Mouse (Mus musculus) liver, embryonic 14.5 days (tissue): ENCODE measurements around the gene Cog4. TPM values are rescaled to one million over a fixed set of nuclear protein-coding genes. Genes with fewer than 3 reads are reported as not detected.
A peak's percentile ranks its signal among the peaks of the same experiment; 100 is the strongest.

Experiments used
- ATAC-seq: fragments of 200-750 bp; cut with Nextera tagmentation; 2 replicates; pipeline ENCODE4 v1.8.0; 2017; ENCODE audit warnings: moderate number of reproducible peaks, mild to moderate bottlenecking, moderate library complexity; ENCODE audit not compliant: insufficient read depth
- DNase-seq, 3 experiments: peaks; one replicate each; pipeline ENCODE4 v3.0.0-alpha.2; 2012 to 2013; ENCODE audit warnings: low read depth in 3 of 3, low spot score in 3 of 3
- H3K27ac ChIP-seq: fragments of 300-500 bp; sonication (generic); 2 replicates; pipeline ENCODE4 v1.5.1; 2014; ENCODE audit warnings: moderate library complexity, mild to moderate bottlenecking, control low read depth, inconsistent platforms
- H3K27me3 ChIP-seq: fragments of 300-500 bp; sonication (generic); 2 replicates; pipeline ENCODE4 v1.6.1; 2014; ENCODE audit warnings: mild to moderate bottlenecking, low read length, moderate library complexity; ENCODE audit not compliant: control insufficient read depth, insufficient read depth
- H3K36me3 ChIP-seq: fragments of 300-500 bp; sonication (generic); replicated peaks from 2 replicates; pipeline ENCODE4 v1.6.1; 2014; ENCODE audit warnings: low read depth; ENCODE audit not compliant: control insufficient read depth, insufficient read depth
- H3K4me1 ChIP-seq, 2 experiments: fragments of 200-500 bp in 1 of 2; fragments of 300-500 bp in 1 of 2; sonication (generic) in 1 of 2; replicated peaks; 2 replicates each; pipeline ENCODE4 v1.6.1; 2012 to 2014; ENCODE audit warnings: antibody characterized with exemption in 1 of 2, inconsistent platforms in 1 of 2, low read length in 1 of 2; ENCODE audit not compliant: control insufficient read depth in 2 of 2, insufficient read depth in 2 of 2
- H3K4me2 ChIP-seq: fragments of 300-500 bp; sonication (generic); 2 replicates; pipeline ENCODE4 v1.6.1; 2014; ENCODE audit warnings: low read depth, mild to moderate bottlenecking, control low read depth, moderate library complexity
- H3K4me3 ChIP-seq, 2 experiments: fragments of 200-500 bp in 1 of 2; fragments of 300-500 bp in 1 of 2; sonication (generic) in 1 of 2; 2 replicates each; pipeline ENCODE4 v1.5.1; 2012 to 2014; ENCODE audit warnings: low read depth in 2 of 2, low read length in 2 of 2, mild to moderate bottlenecking in 2 of 2, control low read depth in 1 of 2, inconsistent platforms in 1 of 2, moderate library complexity in 1 of 2; ENCODE audit not compliant: insufficient read depth in 1 of 2
- H3K9ac ChIP-seq: fragments of 300-500 bp; sonication (generic); replicated peaks from 2 replicates; pipeline ENCODE4 v1.6.1; 2014; ENCODE audit warnings: mild to moderate bottlenecking, control low read depth, moderate library complexity
- H3K9me3 ChIP-seq: fragments of 300-500 bp; sonication (generic); 2 replicates; pipeline ENCODE4 v1.6.1; 2016; ENCODE audit warnings: low read length, mixed read lengths; ENCODE audit not compliant: control insufficient read depth
- CTCF ChIP-seq: IDR thresholded peaks from 2 replicates; pipeline ENCODE4 v1.5.1; 2016; ENCODE audit warnings: antibody characterized with exemption, low read depth, control low read depth
- EP300 ChIP-seq: IDR thresholded peaks from 2 replicates; pipeline ENCODE4 v1.6.1; 2016; ENCODE audit warnings: antibody characterized with exemption, low read depth
- WGBS: fragments of 180-500 bp; shearing (Covaris S2); extraction: QIAGEN DNeasy Blood & Tissue Kit; methylation state at CpG from one replicate; pipeline ENCODE4 v1.1.7; 2014; ENCODE audit not compliant: insufficient replicate concordance; 5-methylcytosine and 5-hydroxymethylcytosine counted together
- polyA plus RNA-seq, 2 experiments: library from polyadenylated mRNA; depleted of rRNA in 1 of 2; stranded (reverse) in 1 of 2; unstranded in 1 of 2; fragments of >200 nt; fragmentation: Nextera tagmentation in 1 of 2; extraction: Ambion mirVana in 1 of 2; gene quantifications; 2 replicates each; pipeline versions ENCODE4 v1.2.1 to v1.2.3; 2012 to 2014

Cog4 gene
- polyA plus RNA-seq, 2 experiments: 14.7 to 23.8 TPM

- H3K9me3 ChIP-seq: no peaks in the 10 kb centered on the region
- TF ChIP-seq CTCF: no peak
- TF ChIP-seq EP300: no peak
- no peaks in the 10 kb centered on the region for H3K27me3 ChIP-seq
- peak overlapping the region; percentile 90 for H3K4me2 ChIP-seq
- DNase-seq (no peak), ATAC-seq (no peak)
- peak overlapping the region; percentile 79 to 92 for H3K4me3 ChIP-seq
- WGBS: 43% methylated on average over 3 of the region's 3 CpGs
- peaks cover 36 to 50% of the 10 kb centered on the region in 2 experiments for H3K4me1 ChIP-seq
- H3K9ac ChIP-seq: peak overlapping the region; percentile 95
- peak overlapping the region; percentile 97 for H3K27ac ChIP-seq
- H3K36me3 ChIP-seq: peaks cover 5% of the 10 kb centered on the region
Observed at GRCm38 (mm10) chr8:110920773-110921277, 74.4 kb downstream of the Cog4 start.

GRCm38 (mm10) chr8:110921492-110922230 lies 75.3 kb downstream of the Cog4 start:
- peak overlapping the region; percentile 79 to 92 for H3K4me3 ChIP-seq
- no peaks in the 10 kb centered on the region for H3K9me3 ChIP-seq
- H3K9ac ChIP-seq: peak overlapping the region; percentile 95
- TF ChIP-seq EP300: peak; percentile 90
- no peak for TF ChIP-seq CTCF
- peak overlapping the region; percentile 97 for H3K27ac ChIP-seq
- ATAC-seq (peak; percentile 79), DNase-seq (peak; percentile 84 to 85 (median 84))
- H3K4me1 ChIP-seq: peaks cover 40 to 56% of the 10 kb centered on the region in 2 experiments
- 20% methylated on average over 7 of the region's 7 CpGs for WGBS
- H3K4me2 ChIP-seq: peak overlapping the region; percentile 90
- H3K27me3 ChIP-seq: no peaks in the 10 kb centered on the region
- H3K36me3 ChIP-seq: peaks cover 5% of the 10 kb centered on the region

DNA sequence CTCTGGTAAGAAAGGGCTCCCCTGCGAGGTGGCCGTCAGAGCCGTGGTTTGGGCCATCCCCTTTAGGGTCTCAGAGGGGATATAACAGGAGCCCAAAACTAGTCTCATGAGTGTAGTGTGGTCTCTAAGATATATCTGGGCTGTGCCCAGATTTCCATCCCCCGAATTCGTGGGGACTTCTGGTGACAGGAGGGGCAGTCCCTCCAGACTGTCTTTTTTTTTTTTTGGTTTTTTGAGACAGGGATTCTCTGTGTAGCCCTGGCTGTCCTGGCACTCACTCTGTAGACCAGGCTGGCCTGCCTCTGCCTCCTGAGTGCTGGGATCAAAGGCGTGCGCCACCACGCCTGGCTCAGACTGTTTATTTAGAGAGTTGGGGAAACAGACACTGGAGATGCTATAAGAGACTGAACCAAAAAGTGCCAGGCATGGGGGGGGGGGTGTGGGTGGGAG lies 79.3 kb downstream of the Cog4 start:
- no peak overlapping the region for H3K4me3 ChIP-seq

DNA sequence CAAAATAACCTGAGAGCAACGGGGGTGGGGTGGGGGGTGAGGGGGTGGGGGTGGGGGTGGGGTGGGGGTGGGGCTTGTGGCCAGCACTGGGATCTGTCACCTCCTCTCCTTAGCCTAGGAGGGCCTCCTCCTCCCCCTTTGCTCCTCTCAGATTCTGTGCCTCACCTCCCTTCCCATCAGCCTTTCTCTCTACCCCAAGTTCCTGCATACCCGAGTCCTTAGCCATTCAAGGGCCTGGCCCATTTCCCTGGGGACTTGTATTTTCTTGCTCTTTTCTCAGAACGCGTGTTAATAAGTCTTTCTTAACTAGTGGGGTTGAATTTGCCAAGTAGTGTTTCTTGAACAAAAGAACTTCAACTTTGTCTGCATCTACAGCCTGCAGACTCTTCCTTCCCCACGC lies 80.3 kb downstream of the Cog4 start:
- H3K36me3 ChIP-seq: peaks cover 5% of the 10 kb centered on the region
- no peak for TF ChIP-seq EP300
- H3K27ac ChIP-seq: peak overlapping the region; percentile 65
- ATAC-seq (no peak), DNase-seq (no peak)
- 42% methylated on average over 5 of the region's 5 CpGs for WGBS
- H3K9me3 ChIP-seq: no peaks in the 10 kb centered on the region
- H3K4me3 ChIP-seq: no peak overlapping the region
- H3K27me3 ChIP-seq: no peaks in the 10 kb centered on the region
- H3K9ac ChIP-seq: 0 out of 2 replicates have a peak overlapping the region, but pooled peaks have one; percentile 18
- H3K4me1 ChIP-seq: peaks cover 75 to 87% of the 10 kb centered on the region in 2 experiments
- peak overlapping the region; percentile 39 for H3K4me2 ChIP-seq

More for the DNA sequence above, 79.3 kb downstream of the Cog4 start:
- 62% methylated on average over 8 of the region's 8 CpGs for WGBS
- DNase-seq: no peak
- Histone ChIP-seq H3K9me3 (no peaks in the 10 kb centered on the region), H3K4me2 (peak overlapping the region; percentile 40), H3K36me3 (peaks cover 5% of the 10 kb centered on the region), H3K4me1 (peaks cover 68 to 85% of the 10 kb centered on the region in 2 experiments), H3K27ac (peak overlapping the region; percentile 65), H3K9ac (no peak overlapping the region), H3K27me3 (no peaks in the 10 kb centered on the region)
- ATAC-seq: no peak
- TF ChIP-seq CTCF: no peak
- no peak for TF ChIP-seq EP300

- DNase-seq (no peak), ATAC-seq (peak; percentile 36; the same call in 1 of the 2 replicates)
- Histone ChIP-seq H3K9me3 (no peaks in the 10 kb centered on the region), H3K27me3 (no peaks in the 10 kb centered on the region), H3K4me2 (peak overlapping the region; percentile 82), H3K9ac (peak overlapping the region; percentile 60), H3K4me3 (peak overlapping the region in 1 of 2 experiments; percentile 39; a peak in 2 of 4 replicates), H3K27ac (peak overlapping the region; percentile 93), H3K4me1 (peaks cover 78 to 91% of the 10 kb centered on the region in 2 experiments), H3K36me3 (peaks cover 3% of the 10 kb centered on the region)
- no peak for TF ChIP-seq EP300
- TF ChIP-seq CTCF: no peak
- 21% methylated on average over 7 of the region's 7 CpGs for WGBS
Observed at GRCm38 (mm10) chr8:110928435-110928834, 82.0 kb downstream of the Cog4 start.
